Mouse (Mus musculus) NIH3T3 (cell line): Measurements from ENCODE around the gene 9530002B09Rik.

Source experiments
- DNase-seq: peaks from one replicate; pipeline ENCODE4 v3.0.0-alpha.2; 2012; ENCODE audit warnings: low read depth

Gene 9530002B09Rik

DNA sequence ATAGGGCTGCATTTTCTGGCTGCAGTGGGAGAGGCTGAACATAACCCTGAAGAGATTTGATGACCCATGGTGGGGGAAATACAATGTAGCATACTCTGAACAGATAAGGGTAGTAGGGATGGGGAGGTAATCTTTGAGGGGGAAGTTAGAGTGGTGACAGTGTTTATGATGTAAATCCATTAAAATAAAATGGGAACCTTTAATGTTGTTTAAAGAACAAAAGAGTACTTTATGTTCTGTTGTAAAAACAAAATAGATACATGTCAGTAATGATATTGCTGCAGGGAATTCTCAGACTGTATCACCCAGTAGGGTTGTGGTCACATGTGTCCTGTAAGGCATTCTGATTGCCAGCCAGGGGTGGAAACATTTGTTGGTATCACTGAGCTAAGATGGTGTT is at the start of gene 9530002B09Rik:
TSS of gene 9530002B09Rik (plus strand) at position 301 of the 400 bp plus-strand sequence.
- no peak for DNase-seq
